Mouse (Mus musculus) limb, embryonic 11.5 days (tissue): ENCODE data around the gene Adamts7. TPM values are rescaled to one million over a fixed set of nuclear protein-coding genes. Genes with fewer than 3 reads are reported as not detected.

Experiments used
- ATAC-seq: fragments of 200-750 bp; cut with Nextera tagmentation; 2 replicates; pipeline ENCODE4 v1.8.0; 2017; ENCODE audit warnings: low read depth; ENCODE audit not compliant: insufficient number of reproducible peaks, low FRiP score, low TSS enrichment
- DNase-seq: peaks from one replicate; pipeline ENCODE4 v3.0.0-alpha.2; 2015; ENCODE audit warnings: low spot score
- H3K27ac ChIP-seq: fragments of 300-500 bp; sonication (generic); replicated peaks from 2 replicates; pipeline ENCODE4 v1.5.1; 2014; ENCODE audit warnings: low read depth, mild to moderate bottlenecking, low read length
- H3K27me3 ChIP-seq: fragments of 300-500 bp; sonication (generic); 2 replicates; pipeline ENCODE4 v1.6.1; 2014; ENCODE audit warnings: mild to moderate bottlenecking, low read length, mixed read lengths; ENCODE audit not compliant: control insufficient read depth, insufficient read depth
- H3K36me3 ChIP-seq: fragments of 300-500 bp; sonication (generic); 2 replicates; pipeline ENCODE4 v1.6.1; 2014; ENCODE audit warnings: mild to moderate bottlenecking, low read length, moderate library complexity, mixed read lengths; ENCODE audit not compliant: control insufficient read depth, insufficient read depth
- H3K4me1 ChIP-seq: fragments of 300-500 bp; sonication (generic); 2 replicates; pipeline ENCODE4 v1.6.1; 2014; ENCODE audit warnings: low read length, mixed read lengths; ENCODE audit not compliant: control insufficient read depth, insufficient read depth
- H3K4me2 ChIP-seq: fragments of 300-500 bp; sonication (generic); 2 replicates; pipeline ENCODE4 v1.6.1; 2014; ENCODE audit warnings: low read depth, mild to moderate bottlenecking, moderate library complexity; ENCODE audit not compliant: severe bottlenecking
- H3K4me3 ChIP-seq: fragments of 300-500 bp; sonication (generic); 2 replicates; pipeline ENCODE4 v1.5.1; 2014; ENCODE audit warnings: low read depth, low read length
- H3K9ac ChIP-seq: fragments of 300-500 bp; sonication (generic); 2 replicates; pipeline ENCODE4 v1.6.1; 2014; ENCODE audit warnings: mild to moderate bottlenecking, low read length
- H3K9me3 ChIP-seq: fragments of 300-500 bp; sonication (generic); 2 replicates; pipeline ENCODE4 v1.6.1; 2016; ENCODE audit warnings: low read length; ENCODE audit not compliant: control insufficient read depth
- WGBS: fragments of 180-500 bp; shearing (Covaris S2); extraction: QIAGEN DNeasy Blood & Tissue Kit; methylation state at CpG from one replicate; pipeline ENCODE4 v1.1.7; 2014; 5-methylcytosine and 5-hydroxymethylcytosine counted together
- polyA plus RNA-seq: library from polyadenylated mRNA; unstranded; fragments of >200 nt; fragmentation: Nextera tagmentation; extraction: Ambion mirVana; gene quantifications from 2 replicates; pipeline ENCODE4 v1.2.1, GENCODE M21; 2014

The Adamts7 gene
- polyA plus RNA-seq, 1 experiment from 2014 or later, result 12.7 TPM

DNA sequence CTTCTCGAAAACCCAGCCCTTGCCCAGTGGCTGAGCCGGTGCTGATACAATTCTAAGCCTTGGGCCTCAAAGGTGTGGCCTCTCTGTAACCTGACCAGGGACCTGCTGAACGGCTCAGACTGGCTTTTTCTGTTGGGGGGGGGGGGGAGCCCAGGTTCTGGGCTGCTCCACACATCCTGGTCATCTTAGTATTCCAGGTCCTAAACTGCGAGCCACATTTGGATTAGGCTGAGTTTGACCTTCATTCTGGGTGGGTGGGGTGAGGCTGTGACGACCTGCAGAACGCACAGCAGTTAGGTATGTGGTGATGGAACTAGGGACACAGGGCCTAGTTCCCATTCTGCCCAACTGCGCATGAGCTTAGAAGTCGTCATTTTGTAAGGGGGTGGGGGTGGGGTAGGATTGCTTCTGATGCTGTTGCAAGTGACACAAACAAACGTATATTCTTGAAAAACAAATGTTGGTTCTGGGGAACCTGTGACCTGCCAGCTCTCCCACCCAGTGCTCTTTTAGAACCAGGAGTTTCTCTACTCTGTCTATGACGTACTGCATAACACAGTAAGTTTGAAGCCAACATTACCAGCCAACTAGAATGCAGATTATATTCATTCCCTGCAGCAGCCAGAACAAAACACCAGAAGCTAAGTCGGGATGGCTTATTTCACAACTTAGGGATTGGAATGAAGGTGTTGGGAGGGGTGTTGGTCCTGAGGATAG is 38.6 kb upstream of the Adamts7 start:
- no peaks in the 10 kb centered on the region for H3K27me3 ChIP-seq
- H3K4me1 ChIP-seq, result no peaks in the 10 kb centered on the region
- no peaks in the 10 kb centered on the region for H3K9me3 ChIP-seq
- ATAC-seq, result 0 out of 2 replicates have a peak, but pooled peaks have one; percentile 14
- H3K4me3 ChIP-seq, result no peak overlapping the region
- DNase-seq, result no peak
- 36% methylated on average over 11 of the region's 11 CpGs for WGBS
- H3K4me2 ChIP-seq, result no peak overlapping the region
- no peaks in the 10 kb centered on the region for H3K36me3 ChIP-seq
- H3K27ac ChIP-seq, result no peak overlapping the region
- no peak overlapping the region for H3K9ac ChIP-seq

DNA sequence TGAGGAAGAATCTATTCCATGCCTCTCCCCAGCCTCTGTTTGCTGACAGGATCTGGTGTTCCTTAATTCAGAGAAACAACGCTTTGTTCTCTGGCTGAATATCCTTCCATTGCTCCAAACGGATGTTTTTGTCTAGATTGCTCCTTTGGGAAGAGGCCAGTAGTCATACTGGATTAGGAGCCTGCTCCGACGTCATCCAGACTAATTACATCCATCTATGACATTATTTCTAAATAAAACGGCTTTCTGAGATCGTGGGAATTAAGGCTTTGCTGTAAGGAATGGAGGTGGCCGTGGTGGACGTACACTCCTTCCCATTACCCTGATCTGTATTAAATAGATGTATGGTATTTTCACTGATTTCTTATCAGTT is 38.0 kb upstream of the Adamts7 start:
- 59% methylated on average over 8 of the region's 8 CpGs for WGBS
- Histone ChIP-seq H3K4me2 (no peak overlapping the region), H3K4me3 (no peak overlapping the region), H3K9me3 (no peaks in the 10 kb centered on the region), H3K27me3 (no peaks in the 10 kb centered on the region), H3K4me1 (no peaks in the 10 kb centered on the region), H3K36me3 (no peaks in the 10 kb centered on the region), H3K27ac (no peak overlapping the region), H3K9ac (no peak overlapping the region)
- DNase-seq (no peak), ATAC-seq (no peak)

- no peaks in the 10 kb centered on the region for H3K4me1 ChIP-seq
- H3K4me3 ChIP-seq, result peak overlapping the region; percentile 10; the same call in 1 of the 2 replicates
- no peak overlapping the region for H3K4me2 ChIP-seq
- no peak for DNase-seq
- 14% methylated on average over 7 of the region's 7 CpGs for WGBS
- no peak for ATAC-seq
- H3K27ac ChIP-seq, result no peak overlapping the region
- H3K9ac ChIP-seq, result no peak overlapping the region
- H3K9me3 ChIP-seq, result no peaks in the 10 kb centered on the region
- no peaks in the 10 kb centered on the region for H3K36me3 ChIP-seq
- no peaks in the 10 kb centered on the region for H3K27me3 ChIP-seq
Observed at GRCm38 (mm10) chr9:90125416-90126099, 37.3 kb upstream of the Adamts7 start.

- no peaks in the 10 kb centered on the region for H3K4me1 ChIP-seq
- DNase-seq, result peak; percentile 80
- no peaks in the 10 kb centered on the region for H3K9me3 ChIP-seq
- no peak overlapping the region for H3K27ac ChIP-seq
- peak; percentile 74; the same call in 1 of the 2 replicates for ATAC-seq
- H3K4me2 ChIP-seq, result peak overlapping the region; percentile 22; the same call in 1 of the 2 replicates
- no peaks in the 10 kb centered on the region for H3K36me3 ChIP-seq
- H3K4me3 ChIP-seq, result peak overlapping the region; percentile 10
- H3K27me3 ChIP-seq, result no peaks in the 10 kb centered on the region
- 1% methylated on average over 30 of the region's 30 CpGs for WGBS
- H3K9ac ChIP-seq, result no peak overlapping the region
Observed at GRCm38 (mm10) chr9:90126260-90127010, 36.4 kb upstream of the Adamts7 start.

- Histone ChIP-seq H3K4me2 (peak overlapping the region; percentile 19; the same call in 1 of the 2 replicates), H3K9me3 (no peaks in the 10 kb centered on the region), H3K4me3 (peak overlapping the region; percentile 9; the same call in 1 of the 2 replicates), H3K9ac (no peak overlapping the region), H3K36me3 (no peaks in the 10 kb centered on the region), H3K4me1 (no peaks in the 10 kb centered on the region), H3K27ac (no peak overlapping the region), H3K27me3 (no peaks in the 10 kb centered on the region)
- WGBS, result 71% methylated on average over 6 of the region's 6 CpGs
- no peak for ATAC-seq
- no peak for DNase-seq
Observed at GRCm38 (mm10) chr9:90127146-90127545, 35.7 kb upstream of the Adamts7 start.

- DNase-seq, result no peak
- Histone ChIP-seq H3K9me3 (no peaks in the 10 kb centered on the region), H3K4me3 (no peak overlapping the region), H3K4me2 (no peak overlapping the region), H3K36me3 (no peaks in the 10 kb centered on the region), H3K27ac (no peak overlapping the region), H3K27me3 (no peaks in the 10 kb centered on the region), H3K9ac (no peak overlapping the region), H3K4me1 (no peaks in the 10 kb centered on the region)
- WGBS, result 79% methylated on average over 6 of the region's 6 CpGs
- ATAC-seq, result no peak
Observed at GRCm38 (mm10) chr9:90128636-90129201, 34.1 kb upstream of the Adamts7 start.

DNA sequence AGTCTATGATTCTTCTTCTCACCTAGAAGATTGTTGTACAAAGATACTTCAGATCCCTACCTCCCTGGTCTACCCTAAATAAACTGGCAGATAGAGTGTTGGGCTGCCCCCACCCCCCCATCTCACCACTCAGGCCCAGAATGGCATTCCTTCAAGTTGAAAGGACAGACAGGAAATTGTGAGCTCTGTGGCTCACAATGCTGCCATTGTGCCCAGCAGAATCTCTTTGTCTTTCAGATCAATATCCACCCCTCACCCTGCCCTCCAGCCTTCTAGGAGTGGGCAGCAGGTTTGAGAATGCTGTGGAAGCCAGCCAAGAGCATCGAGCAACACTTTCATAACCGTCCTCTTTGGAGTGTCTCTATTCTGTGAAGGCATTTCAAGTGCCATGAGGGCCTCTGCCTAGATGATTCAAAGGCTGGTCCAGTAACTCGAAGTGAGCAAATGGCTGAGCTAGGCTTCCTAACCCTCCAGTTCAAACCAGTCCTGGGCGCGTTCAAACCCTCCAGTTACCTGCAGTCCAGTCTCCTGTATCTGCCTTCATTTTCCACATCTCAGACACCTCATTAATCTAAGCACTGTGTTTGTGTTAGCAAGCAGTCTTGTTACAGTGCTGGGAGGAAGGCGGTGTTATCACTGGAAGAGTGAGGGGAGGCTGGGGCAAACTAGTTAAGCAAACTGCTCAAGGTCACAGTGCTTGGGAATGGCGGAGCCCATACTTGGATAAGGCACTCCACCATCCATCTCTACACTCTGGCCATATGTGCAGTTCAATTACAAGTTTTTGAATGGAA is 29.1 kb upstream of the Adamts7 start:
- H3K27ac ChIP-seq, result no peak overlapping the region
- 86% methylated on average over 7 of the region's 7 CpGs for WGBS
- H3K4me2 ChIP-seq, result no peak overlapping the region
- no peaks in the 10 kb centered on the region for H3K36me3 ChIP-seq
- no peak for DNase-seq
- no peaks in the 10 kb centered on the region for H3K27me3 ChIP-seq
- no peak overlapping the region for H3K4me3 ChIP-seq
- no peak overlapping the region for H3K9ac ChIP-seq
- H3K4me1 ChIP-seq, result no peaks in the 10 kb centered on the region
- H3K9me3 ChIP-seq, result no peaks in the 10 kb centered on the region
- ATAC-seq, result no peak
